Mouse (Mus musculus): ENCODE results near the gene Nkapl.

Gene Nkapl

DNA sequence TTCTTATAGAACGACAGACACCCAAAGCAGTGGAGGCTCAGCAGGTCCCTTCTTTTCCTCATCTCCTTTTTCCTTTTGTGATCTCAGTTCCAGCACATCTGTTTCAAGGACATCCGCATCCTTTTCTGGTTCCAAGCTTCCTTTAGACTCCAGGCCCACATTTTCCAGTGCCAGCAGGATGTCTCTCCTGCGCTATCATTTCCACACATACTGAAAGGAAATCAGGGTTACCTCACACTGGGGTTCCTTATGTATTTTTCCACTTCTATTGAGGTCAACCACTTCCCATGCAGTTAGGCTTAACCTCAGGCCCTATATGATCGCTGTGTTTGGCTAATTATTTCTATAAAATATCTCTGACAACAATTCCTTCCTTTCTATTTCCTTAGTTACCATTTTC lies 32.8 kb downstream of the Nkapl start:
- DNase-seq (ENCODE audit: low spot score in 2 of 2), result no peak

DNA sequence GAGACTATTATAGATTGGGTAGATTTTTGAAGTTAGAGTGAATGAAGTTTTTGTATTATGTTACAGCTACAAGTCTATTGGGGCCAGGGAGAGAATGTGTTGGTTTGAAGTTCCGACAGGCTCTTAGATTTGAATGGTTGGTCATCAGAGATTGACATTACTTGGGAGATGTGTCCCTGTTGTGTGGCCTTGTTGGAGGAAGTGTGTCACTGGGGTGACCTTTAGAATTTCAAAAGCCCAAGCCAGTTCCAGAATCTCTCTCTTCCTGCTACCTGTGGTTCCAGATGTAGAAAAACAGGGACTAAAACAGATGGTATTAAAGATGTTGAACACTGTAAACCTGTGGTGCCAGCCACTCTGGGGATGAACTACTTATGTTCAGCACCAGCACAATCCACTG lies 40.7 kb downstream of the Nkapl start:
- DNase-seq (ENCODE audit: low spot score in 2 of 2), result no peak

GRCm38 (mm10) chr13:21423301-21423700 lies 45.0 kb downstream of the Nkapl start:
- DNase-seq (ENCODE audit: low spot score in 2 of 2), result no peak

GRCm38 (mm10) chr13:21418865-21419264 lies 49.4 kb downstream of the Nkapl start:
- no peak for DNase-seq (ENCODE audit: low spot score in 2 of 2)

GRCm38 (mm10) chr13:21417298-21418010 lies 50.9 kb downstream of the Nkapl start:
- no peak for DNase-seq (ENCODE audit: low spot score in 2 of 2)

All from natural killer cell, adult 2 months (primary cell).